Mouse (Mus musculus): ENCODE data around the gene Emilin1.

GRCm38 (mm10) chr5:30954556-30954955, 41.4 kb downstream of the Emilin1 start:
- TF ChIP-seq POLR2A (IDR thresholded peaks at IDR 0.05; ENCODE audit: insufficient read depth, low read length) (no peak), EP300 (IDR thresholded peaks at IDR 0.05; ENCODE audit: insufficient read depth, low read depth, low read length) (no peak)
